Mouse (Mus musculus) liver, embryonic 11.5 days (tissue): Measurements from ENCODE around the gene Rint1. TPM values are rescaled to one million over a fixed set of nuclear protein-coding genes. Genes with fewer than 3 reads are reported as not detected.
"Not testable (repeated sequence)": the region's sequence is repeated elsewhere in the genome, so short reads cannot be mapped to it uniquely, and the experiment has no call there.

Source experiments
- ATAC-seq: fragments of 200-750 bp; cut with Nextera tagmentation; replicated peaks from 2 replicates; pipeline ENCODE4 v1.8.0; 2017; ENCODE audit warnings: moderate number of reproducible peaks, mild to moderate bottlenecking, moderate TSS enrichment, moderate library complexity; ENCODE audit not compliant: low FRiP score
- DNase-seq: peaks from one replicate; pipeline ENCODE4 v3.0.0-alpha.2; 2017; ENCODE audit warnings: low spot score
- H3K27ac ChIP-seq: fragments of 300-500 bp; sonication (generic); 2 replicates; pipeline ENCODE4 v1.5.1; 2014; ENCODE audit warnings: mild to moderate bottlenecking, low read depth, low read length, control low read depth
- H3K27me3 ChIP-seq: fragments of 300-500 bp; sonication (generic); replicated peaks from 2 replicates; pipeline ENCODE4 v1.6.1; 2014; ENCODE audit warnings: low read length, mixed read lengths; ENCODE audit not compliant: control insufficient read depth, insufficient read depth
- H3K36me3 ChIP-seq: fragments of 300-500 bp; sonication (generic); 2 replicates; pipeline ENCODE4 v1.6.1; 2014; ENCODE audit warnings: mild to moderate bottlenecking, low read length, moderate library complexity, mixed read lengths; ENCODE audit not compliant: control insufficient read depth, insufficient read depth
- H3K4me1 ChIP-seq: fragments of 300-500 bp; sonication (generic); replicated peaks from 2 replicates; pipeline ENCODE4 v1.6.1; 2014; ENCODE audit warnings: low read length, mixed read lengths; ENCODE audit not compliant: control insufficient read depth, insufficient read depth
- H3K4me2 ChIP-seq: fragments of 300-500 bp; sonication (generic); 2 replicates; pipeline ENCODE4 v1.6.1; 2014; ENCODE audit warnings: mild to moderate bottlenecking, control low read depth, moderate library complexity
- H3K4me3 ChIP-seq: fragments of 300-500 bp; sonication (generic); 2 replicates; pipeline ENCODE4 v1.5.1; 2014; ENCODE audit warnings: low read depth, low read length, control low read depth
- H3K9ac ChIP-seq: fragments of 300-500 bp; sonication (generic); 2 replicates; pipeline ENCODE4 v1.6.1; 2014; ENCODE audit warnings: low read depth, low read length, control low read depth
- H3K9me3 ChIP-seq: fragments of 300-500 bp; sonication (generic); 2 replicates; pipeline ENCODE4 v1.6.1; 2016; ENCODE audit warnings: low read length, inconsistent platforms, mixed read lengths; ENCODE audit not compliant: control insufficient read depth
- WGBS: fragments of 180-500 bp; shearing (Covaris S2); extraction: QIAGEN DNeasy Blood & Tissue Kit; methylation state at CpG from one replicate; pipeline ENCODE4 v1.1.7; 2014; 5-methylcytosine and 5-hydroxymethylcytosine counted together
- polyA plus RNA-seq: library from polyadenylated mRNA; unstranded; fragments of >200 nt; fragmentation: Nextera tagmentation; extraction: Ambion mirVana; gene quantifications from 2 replicates; pipeline ENCODE4 v1.2.1, GENCODE M21; 2014

The Rint1 gene
- polyA plus RNA-seq, 1 experiment from 2014 or later = 41.1 TPM

DNA sequence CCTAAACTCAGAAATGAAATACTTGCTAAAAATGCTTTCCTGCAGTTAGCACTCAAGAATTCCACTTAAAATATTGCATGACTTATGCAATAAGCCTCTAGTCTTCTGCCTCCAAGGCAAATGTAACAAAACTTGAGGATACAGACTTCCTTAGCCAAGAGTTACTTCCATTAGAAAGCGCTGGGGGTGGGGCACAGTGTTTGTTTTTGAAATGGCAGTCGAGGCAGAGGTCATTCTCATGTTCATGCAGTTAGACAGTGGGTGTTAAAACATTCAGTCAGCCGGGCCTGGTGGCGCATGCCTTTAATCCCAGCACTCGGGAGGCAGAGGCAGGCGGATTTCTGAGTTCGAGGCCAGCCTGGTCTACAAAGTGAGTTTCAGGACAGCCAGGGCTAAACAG, 50.6 kb downstream of the Rint1 start:
- H3K9ac ChIP-seq = no peak overlapping the region
- WGBS = 89% methylated on average over 7 of the region's 7 CpGs
- H3K27me3 ChIP-seq = no peaks in the 10 kb centered on the region; the same call in 1 of the 2 replicates
- H3K36me3 ChIP-seq = peaks cover 6% of the 10 kb centered on the region; the same call in 1 of the 2 replicates
- no peak overlapping the region for H3K27ac ChIP-seq
- H3K4me2 ChIP-seq = no peak overlapping the region
- ATAC-seq = no peak
- no peak overlapping the region for H3K4me3 ChIP-seq
- peaks cover 7% of the 10 kb centered on the region; the same call in 1 of the 2 replicates for H3K4me1 ChIP-seq
- DNase-seq = no peak
- no peaks in the 10 kb centered on the region for H3K9me3 ChIP-seq

DNA sequence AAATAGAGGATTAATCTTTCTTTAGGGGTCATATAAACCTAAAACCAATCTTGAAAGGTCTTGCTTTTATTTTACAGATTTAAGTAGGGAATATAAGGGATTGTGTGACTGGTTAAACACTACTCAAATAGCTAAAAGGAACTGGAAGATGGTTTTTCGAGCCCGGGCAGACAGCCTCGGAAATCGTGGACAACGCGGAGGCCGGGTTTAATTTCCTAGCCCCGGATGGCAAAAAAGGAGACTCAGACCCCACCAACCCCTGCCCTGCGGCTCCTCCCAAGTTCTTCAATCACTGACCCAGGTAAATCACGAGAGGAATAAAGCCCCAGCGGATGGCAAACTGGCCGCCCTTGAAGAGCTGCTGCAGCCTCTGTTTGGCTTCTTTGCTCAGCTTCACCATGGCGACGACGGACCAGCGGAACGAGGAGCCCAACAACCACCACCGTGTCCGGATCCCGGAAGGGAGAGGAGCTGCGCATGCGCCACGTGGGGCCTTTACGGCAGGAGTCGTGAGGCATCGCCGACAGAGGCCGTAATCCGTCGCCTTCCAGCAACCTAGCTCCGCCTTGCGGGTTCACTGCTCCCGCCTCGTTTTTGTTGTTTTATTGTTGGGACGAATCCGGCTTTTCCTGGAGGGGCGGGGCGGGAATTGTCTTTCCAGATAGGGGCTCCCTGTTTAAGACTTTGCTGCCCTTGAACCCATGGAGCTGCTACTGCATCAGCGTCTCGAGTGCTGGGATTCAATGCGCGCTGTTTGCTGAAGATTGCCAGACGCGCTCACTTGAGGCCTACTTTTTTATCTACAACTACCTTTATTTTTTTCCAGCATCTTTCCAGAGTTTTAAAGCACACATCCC, 56.4 kb downstream of the Rint1 start, which contains the start of gene Tomm7:
Gene Tomm7, minus strand, starts transcription at position 488 of the 857 bp plus-strand sequence.
- 1% methylated on average over 44 of the region's 44 CpGs for WGBS
- ATAC-seq = peak; percentile 91
- peaks cover 6% of the 10 kb centered on the region; the same call in 1 of the 2 replicates for H3K36me3 ChIP-seq

DNA sequence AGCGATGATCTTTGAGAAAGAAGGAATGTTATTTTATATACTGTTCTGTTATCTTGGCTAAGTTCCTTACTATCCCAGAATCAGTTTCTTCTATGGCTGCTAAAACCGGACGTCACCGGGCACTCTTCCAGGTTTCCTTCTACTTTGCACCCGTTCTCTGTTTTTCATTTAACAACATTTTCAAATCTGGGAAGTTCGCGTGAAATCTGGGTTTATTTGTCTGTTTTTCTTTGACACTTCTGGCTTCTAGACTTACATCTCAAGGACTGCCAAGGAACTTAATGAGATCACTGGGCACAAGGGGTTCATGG, 57.0 kb downstream of the Rint1 start:
- DNase-seq (no peak), ATAC-seq (0 out of 2 replicates have a peak, but pooled peaks have one; percentile 10)
- Histone ChIP-seq H3K4me3 (peak overlapping the region; percentile 72), H3K4me1 (peaks cover 9% of the 10 kb centered on the region; the same call in 1 of the 2 replicates), H3K4me2 (peak overlapping the region; percentile 75), H3K27ac (peak overlapping the region; percentile 26), H3K36me3 (peaks cover 2% of the 10 kb centered on the region; the same call in 1 of the 2 replicates), H3K27me3 (no peaks in the 10 kb centered on the region), H3K9ac (peak overlapping the region; percentile 79), H3K9me3 (no peaks in the 10 kb centered on the region)
- WGBS = 29% methylated on average over 7 of the region's 7 CpGs

More for the DNA sequence above, 56.4 kb downstream of the Rint1 start, which contains the start of gene Tomm7:
- Histone ChIP-seq H3K9ac (peak within 1 kb of the TSS; percentile 79), H3K27me3 (no peaks in the 10 kb centered on the region), H3K4me2 (peak within 1 kb of the TSS; percentile 75), H3K9me3 (no peaks in the 10 kb centered on the region), H3K4me3 (peak within 1 kb of the TSS; percentile 72), H3K27ac (peak within 1 kb of the TSS; percentile 53), H3K4me1 (peaks cover 9% of the 10 kb centered on the region; the same call in 1 of the 2 replicates)
- peak; percentile 93 for DNase-seq

DNA sequence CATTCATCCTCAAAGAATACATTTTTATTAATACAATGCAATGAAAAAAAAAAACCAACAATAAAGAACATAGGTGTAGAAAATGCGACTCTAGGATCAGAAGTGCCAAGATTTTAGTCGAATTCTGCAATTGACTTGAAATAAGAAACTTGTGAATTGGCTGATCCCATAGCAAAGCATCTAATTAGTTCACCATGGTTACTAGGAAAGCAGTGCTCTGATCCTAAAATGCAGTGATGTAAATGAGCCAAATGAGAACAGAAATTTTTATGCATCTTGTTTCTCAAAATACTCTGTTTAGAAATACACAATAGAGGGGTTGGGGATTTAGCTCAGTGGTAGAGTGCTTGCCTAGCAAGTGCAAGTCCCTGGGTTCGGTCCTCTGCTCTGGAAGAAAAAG, 57.6 kb downstream of the Rint1 start:
- Histone ChIP-seq H3K27me3 (no peaks in the 10 kb centered on the region), H3K4me1 (peaks cover 9% of the 10 kb centered on the region; the same call in 1 of the 2 replicates), H3K36me3 (no peaks in the 10 kb centered on the region), H3K4me2 (peak overlapping the region; percentile 75), H3K4me3 (no peak overlapping the region), H3K9ac (no peak overlapping the region; the same call in 1 of the 2 replicates), H3K9me3 (no peaks in the 10 kb centered on the region), H3K27ac (no peak overlapping the region)
- WGBS = 78% methylated on average over 3 of the region's 3 CpGs
- DNase-seq (no peak), ATAC-seq (no peak)

DNA sequence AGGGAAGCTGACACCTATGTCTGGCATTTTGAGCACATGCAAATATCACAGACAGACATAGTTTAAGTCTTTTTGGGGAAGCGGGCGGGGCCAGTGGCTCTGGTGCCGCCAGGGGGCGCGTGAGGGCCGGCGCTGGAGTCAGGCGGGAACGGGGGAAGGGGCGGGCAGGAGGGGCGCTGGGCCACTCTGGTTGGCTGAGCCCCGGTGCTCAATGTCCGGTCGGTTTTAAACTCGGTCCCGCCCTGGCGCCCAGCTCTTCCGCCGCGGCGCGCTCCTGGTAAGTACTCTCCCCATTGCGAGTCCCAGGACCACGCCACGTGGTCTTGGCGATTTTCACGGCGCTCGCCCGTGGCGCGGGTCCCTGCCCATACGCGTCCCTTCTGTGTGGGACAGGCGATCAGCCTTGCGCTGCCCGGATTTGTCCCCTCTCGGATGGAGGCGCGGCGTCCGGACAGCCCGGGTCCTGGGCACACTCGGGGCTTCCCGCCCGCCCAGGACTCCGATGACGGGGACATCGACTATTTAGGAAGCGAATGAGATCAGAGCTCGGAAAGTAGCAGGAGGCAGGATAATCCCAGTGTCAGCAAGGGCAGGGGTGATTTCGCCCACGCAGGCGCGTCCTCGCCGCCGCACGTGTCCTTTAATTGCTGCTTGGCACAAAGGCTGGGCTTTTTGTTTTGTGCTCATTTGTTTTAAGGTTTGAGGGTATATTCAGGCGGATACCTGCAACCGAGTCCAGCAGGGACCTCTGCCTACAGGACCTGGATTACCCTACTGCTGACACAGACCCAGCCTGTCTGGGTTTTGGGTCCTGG, 63.0 kb downstream of the Rint1 start:
- DNase-seq (peak; percentile 92), ATAC-seq (peak; percentile 95)
- H3K4me3 ChIP-seq = peak overlapping the region; percentile 95
- no peaks in the 10 kb centered on the region for H3K9me3 ChIP-seq
- peak overlapping the region; percentile 75 for H3K27ac ChIP-seq
- peak overlapping the region; percentile 91 for H3K4me2 ChIP-seq
- peaks cover 31% of the 10 kb centered on the region for H3K36me3 ChIP-seq
- H3K4me1 ChIP-seq = no peaks in the 10 kb centered on the region
- WGBS = under 1% methylated on average over 58 of the region's 61 CpGs
- H3K27me3 ChIP-seq = no peaks in the 10 kb centered on the region
- H3K9ac ChIP-seq = peak overlapping the region; percentile 97

DNA sequence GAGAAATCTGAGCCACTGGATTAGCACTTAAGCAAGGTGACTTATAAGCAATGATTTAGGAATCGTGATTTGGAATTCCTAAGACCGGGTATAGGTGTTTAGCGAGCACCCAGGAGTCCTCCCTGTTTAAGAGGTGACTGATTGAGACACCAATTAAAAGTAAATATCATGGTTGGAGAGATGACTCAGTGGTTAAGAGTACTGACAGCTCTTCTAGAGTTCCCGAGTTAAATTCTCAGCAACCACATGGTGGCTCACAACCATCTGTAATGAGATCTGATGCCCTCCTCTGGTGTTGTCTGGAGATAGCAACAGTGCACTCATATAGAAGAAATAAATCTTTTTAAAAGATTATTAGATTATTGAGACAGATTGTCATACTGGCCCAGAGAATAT, 63.6 kb downstream of the Rint1 start:
- H3K9ac ChIP-seq = peak overlapping the region; percentile 97
- DNase-seq, H3K4me1 ChIP-seq, H3K27me3 ChIP-seq, ATAC-seq, H3K9me3 ChIP-seq: not testable (repeated sequence)
- WGBS = 10% methylated on average over 4 of the region's 4 CpGs
- H3K4me3 ChIP-seq = peak overlapping the region; percentile 95
- H3K27ac ChIP-seq = peak overlapping the region; percentile 75
- H3K36me3 ChIP-seq = peaks cover 35% of the 10 kb centered on the region
- peak overlapping the region; percentile 91 for H3K4me2 ChIP-seq

DNA sequence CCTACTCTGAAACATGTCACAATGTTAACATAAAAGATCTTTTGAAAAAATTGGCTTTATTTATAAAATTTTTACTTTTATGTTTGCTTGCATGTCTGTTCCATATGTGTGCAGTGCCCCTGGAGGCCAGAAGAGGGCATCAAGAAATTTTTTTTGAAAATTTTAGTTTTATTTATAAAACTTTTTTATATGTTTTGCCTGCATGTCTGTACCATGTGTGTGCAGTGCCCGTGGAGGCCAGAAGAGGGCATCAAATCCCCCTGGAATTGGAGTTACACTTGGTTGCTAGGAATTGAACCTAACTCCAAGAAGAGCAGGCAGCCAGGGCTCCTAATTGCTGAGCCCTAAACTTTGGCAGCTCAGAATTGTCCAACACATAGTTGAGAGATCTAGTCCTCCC, 65.4 kb downstream of the Rint1 start:
- not testable (repeated sequence) for H3K27ac ChIP-seq, ATAC-seq, H3K27me3 ChIP-seq, H3K9ac ChIP-seq, H3K9me3 ChIP-seq, H3K4me1 ChIP-seq, DNase-seq
- H3K36me3 ChIP-seq = peaks cover 44% of the 10 kb centered on the region
- WGBS = 83% methylated on average over 1 of the region's 1 CpGs
- H3K4me3 ChIP-seq = peak overlapping the region; percentile 95
- peak overlapping the region; percentile 91; the same call in 1 of the 2 replicates for H3K4me2 ChIP-seq

DNA sequence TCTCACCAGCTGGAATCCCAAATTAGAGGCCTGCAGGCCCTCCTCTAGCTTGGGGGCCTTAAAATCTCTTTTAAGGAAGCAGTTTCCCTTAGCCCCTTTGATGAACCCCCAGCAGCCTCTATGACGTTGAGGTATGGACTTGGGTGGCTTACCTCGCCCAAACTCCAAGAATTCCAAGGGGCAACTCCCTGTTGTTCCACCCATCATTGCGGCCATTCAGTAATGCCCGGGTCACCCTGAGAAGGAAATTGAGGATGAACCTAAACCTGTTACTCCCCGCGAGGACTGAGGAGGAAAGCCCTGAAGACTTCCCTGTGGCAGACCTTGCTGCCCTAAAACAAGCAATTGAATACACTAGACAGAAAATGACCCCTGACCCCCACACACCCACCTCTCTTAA, 68.0 kb downstream of the Rint1 start:
- no peaks in the 10 kb centered on the region for H3K9me3 ChIP-seq
- H3K4me3 ChIP-seq = no peak overlapping the region
- H3K4me1 ChIP-seq = no peaks in the 10 kb centered on the region
- 86% methylated on average over 6 of the region's 6 CpGs for WGBS
- no peak overlapping the region for H3K9ac ChIP-seq
- H3K27ac ChIP-seq = no peak overlapping the region
- ATAC-seq (no peak), DNase-seq (no peak)
- H3K36me3 ChIP-seq = peaks cover 50% of the 10 kb centered on the region
- no peaks in the 10 kb centered on the region for H3K27me3 ChIP-seq
- no peak overlapping the region for H3K4me2 ChIP-seq
